Mouse (Mus musculus) ES-E14 (cell line): ENCODE data around the gene Dlg5. TPM values are rescaled to one million over a fixed set of nuclear protein-coding genes. Genes with fewer than 3 reads are reported as not detected.

ENCODE experiments used
- DNase-seq: peaks from one replicate; pipeline ENCODE4 v3.0.0-alpha.2; 2013; ENCODE audit warnings: low read depth, low spot score
- H3K27ac ChIP-seq: 2 replicates; pipeline ENCODE4 v1.5.1; 2012; ENCODE audit warnings: low read depth, mild to moderate bottlenecking, low read length, moderate library complexity, mixed read lengths; ENCODE audit not compliant: poor library complexity, insufficient read depth, severe bottlenecking
- H3K36me3 ChIP-seq: 2 replicates; pipeline ENCODE4 v1.6.1; 2012; ENCODE audit warnings: mild to moderate bottlenecking, low read length, moderate library complexity, mixed read lengths; ENCODE audit not compliant: control insufficient read depth, poor library complexity, insufficient read depth, severe bottlenecking
- H3K4me1 ChIP-seq, 2 experiments: fragments of 150-350 bp in 1 of 2; sonication (generic) in 1 of 2; 2 replicates each; pipeline ENCODE4 v1.6.1; 2012; ENCODE audit warnings: low read length in 2 of 2, mild to moderate bottlenecking in 1 of 2, mixed read lengths in 1 of 2; ENCODE audit not compliant: control insufficient read depth in 2 of 2, insufficient read depth in 2 of 2, poor library complexity in 1 of 2
- H3K4me3 ChIP-seq, 2 experiments: fragments of 150-350 bp in 1 of 2; sonication (generic) in 1 of 2; 2 replicates each; pipeline ENCODE4 v1.5.1; 2012; ENCODE audit warnings: low read length in 2 of 2, low read depth in 1 of 2, mild to moderate bottlenecking in 1 of 2, mixed read lengths in 1 of 2; ENCODE audit not compliant: insufficient read depth in 1 of 2, poor library complexity in 1 of 2, severe bottlenecking in 1 of 2
- H3K9ac ChIP-seq: 2 replicates; pipeline ENCODE4 v1.6.1; 2012; ENCODE audit warnings: low read depth, mild to moderate bottlenecking, low read length, mixed read lengths; ENCODE audit not compliant: poor library complexity, insufficient read depth, severe bottlenecking
- H3K9me3 ChIP-seq: fragments of 150-350 bp; sonication (generic); 2 replicates; pipeline ENCODE4 v1.6.1; 2012; ENCODE audit warnings: low read depth, mild to moderate bottlenecking, low read length; ENCODE audit not compliant: control insufficient read depth, insufficient read depth
- CHD2 ChIP-seq: IDR thresholded peaks from 2 replicates; pipeline ENCODE4 v1.6.1; 2014; ENCODE audit warnings: mild to moderate bottlenecking, low read depth, low read length, inconsistent platforms
- HCFC1 ChIP-seq: IDR thresholded peaks from 2 replicates; pipeline ENCODE4 v1.6.1; 2012; ENCODE audit warnings: low read length, inconsistent platforms, borderline replicate concordance; ENCODE audit not compliant: insufficient read depth
- MAFK ChIP-seq: IDR thresholded peaks from 2 replicates; pipeline ENCODE4 v1.6.1; 2014; ENCODE audit warnings: mild to moderate bottlenecking, low read depth, low read length, inconsistent platforms; ENCODE audit not compliant: insufficient read depth
- ZC3H11A ChIP-seq: IDR thresholded peaks from 2 replicates; pipeline ENCODE4 v1.6.1; 2012; ENCODE audit warnings: low read depth, mild to moderate bottlenecking, inconsistent platforms, low read length, borderline replicate concordance
- ZNF384 ChIP-seq: IDR thresholded peaks from 2 replicates; pipeline ENCODE4 v1.6.1; 2012; ENCODE audit warnings: low read depth, low read length, inconsistent platforms
- in situ Hi-C, 2 experiments: fragments of 600-800 bp; cut with MboI; formaldehyde crosslinking; loops; one replicate each; pipeline ENCODE4 v1.15.1; 2025; ENCODE audit warnings: low sequenced_read_pairs in 2 of 2, inconsistent platforms in 1 of 2; ENCODE audit not compliant: unreplicated experiment in 2 of 2
- total RNA-seq: library from RNA; depleted of rRNA; stranded (reverse); fragments of 300-350 nt; gene quantifications from 2 replicates; pipeline ENCODE4 v1.2.3, GENCODE M21; 2012

Gene Dlg5
- total RNA-seq, 1 experiment = 17.5 TPM

GRCm38 (mm10) chr14:24226344-24226743, 19.4 kb downstream of the Dlg5 start:
- Histone ChIP-seq H3K9me3 (no peaks in the 10 kb centered on the region), H3K27ac (no peak overlapping the region), H3K4me1 (peaks cover 10 to 19% of the 10 kb centered on the region in 2 experiments; a peak in 3 of 4 replicates), H3K9ac (no peak overlapping the region), H3K36me3 (no peaks in the 10 kb centered on the region; the same call in 1 of the 2 replicates), H3K4me3 (no peak overlapping the region)
- in situ Hi-C loops = no loop called here
- no peak for DNase-seq
- TF ChIP-seq HCFC1 (no peak), ZNF384 (no peak), MAFK (no peak), CHD2 (no peak), ZC3H11A (no peak)

GRCm38 (mm10) chr14:24222759-24223158, 23.0 kb downstream of the Dlg5 start:
- no peak overlapping the region for H3K9ac ChIP-seq
- no peak for TF ChIP-seq MAFK
- no peak for TF ChIP-seq CHD2
- no peak for TF ChIP-seq ZC3H11A
- TF ChIP-seq ZNF384 = no peak
- no peak for TF ChIP-seq HCFC1
- in situ Hi-C loops = no loop called here
- DNase-seq = no peak
- no peaks in the 10 kb centered on the region; the same call in 1 of the 2 replicates for H3K36me3 ChIP-seq
- peaks cover 14 to 23% of the 10 kb centered on the region in 2 experiments for H3K4me1 ChIP-seq
- no peak overlapping the region for H3K4me3 ChIP-seq
- H3K9me3 ChIP-seq = no peaks in the 10 kb centered on the region
- no peak overlapping the region for H3K27ac ChIP-seq

DNA sequence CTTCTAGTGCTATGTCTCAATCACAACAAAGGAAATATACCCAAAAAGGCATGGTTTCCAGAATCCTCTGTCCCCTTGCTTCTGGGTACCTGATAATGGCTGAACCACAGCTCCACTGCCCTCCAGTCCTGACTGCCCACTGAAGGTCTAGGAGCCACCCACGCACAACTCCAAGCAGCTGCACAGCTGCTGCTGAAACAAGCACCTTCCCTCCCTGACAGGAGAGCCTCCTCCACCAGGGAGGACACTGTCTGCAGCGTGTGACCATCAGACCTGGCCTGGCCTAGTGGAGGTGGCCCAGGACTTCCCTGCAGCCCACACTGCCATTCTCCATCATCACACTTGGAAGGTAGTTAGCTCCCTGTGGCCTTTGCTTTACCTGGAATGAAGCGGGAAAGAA, 23.4 kb downstream of the Dlg5 start:
- Histone ChIP-seq H3K27ac (no peak overlapping the region), H3K4me3 (no peak overlapping the region), H3K36me3 (no peaks in the 10 kb centered on the region; the same call in 1 of the 2 replicates), H3K4me1 (peaks cover 14 to 23% of the 10 kb centered on the region in 2 experiments), H3K9me3 (no peaks in the 10 kb centered on the region), H3K9ac (no peak overlapping the region)
- TF ChIP-seq CHD2 (no peak), ZC3H11A (no peak), ZNF384 (no peak), MAFK (no peak), HCFC1 (no peak)
- no peak for DNase-seq
- in situ Hi-C loops = no loop called here

- no peak overlapping the region for H3K27ac ChIP-seq
- H3K9me3 ChIP-seq = no peaks in the 10 kb centered on the region
- TF ChIP-seq MAFK (no peak), CHD2 (no peak), ZNF384 (no peak), ZC3H11A (no peak), HCFC1 (no peak)
- H3K4me1 ChIP-seq = peaks cover 28 to 41% of the 10 kb centered on the region in 2 experiments
- DNase-seq = no peak
- no peak overlapping the region for H3K9ac ChIP-seq
- no peaks in the 10 kb centered on the region for H3K36me3 ChIP-seq
- no peak overlapping the region for H3K4me3 ChIP-seq
- in situ Hi-C loops = no loop called here
These were observed 28.4 kb downstream of the Dlg5 start for GRCm38 (mm10) chr14:24217362-24217722.

GRCm38 (mm10) chr14:24216678-24217361, 28.9 kb downstream of the Dlg5 start:
- no peak for DNase-seq
- no peak overlapping the region for H3K9ac ChIP-seq
- no peak for TF ChIP-seq MAFK
- TF ChIP-seq HCFC1 = no peak
- TF ChIP-seq ZNF384 = no peak
- TF ChIP-seq CHD2 = no peak

More at GRCm38 (mm10) chr14:24216678-24217361, 28.9 kb downstream of the Dlg5 start:
- Histone ChIP-seq H3K36me3 (no peaks in the 10 kb centered on the region), H3K4me3 (no peak overlapping the region), H3K4me1 (peaks cover 29 to 44% of the 10 kb centered on the region in 2 experiments), H3K9me3 (no peaks in the 10 kb centered on the region), H3K27ac (no peak overlapping the region)
- in situ Hi-C loops = no loop called here
